Mouse (Mus musculus) lung, postnatal 36 days (tissue): ENCODE results near the gene Timm13.

Experiments
- DNase-seq: peaks from one replicate; pipeline ENCODE4 v3.0.0; 2022; ENCODE audit warnings: mixed read lengths

The Timm13 gene

DNA sequence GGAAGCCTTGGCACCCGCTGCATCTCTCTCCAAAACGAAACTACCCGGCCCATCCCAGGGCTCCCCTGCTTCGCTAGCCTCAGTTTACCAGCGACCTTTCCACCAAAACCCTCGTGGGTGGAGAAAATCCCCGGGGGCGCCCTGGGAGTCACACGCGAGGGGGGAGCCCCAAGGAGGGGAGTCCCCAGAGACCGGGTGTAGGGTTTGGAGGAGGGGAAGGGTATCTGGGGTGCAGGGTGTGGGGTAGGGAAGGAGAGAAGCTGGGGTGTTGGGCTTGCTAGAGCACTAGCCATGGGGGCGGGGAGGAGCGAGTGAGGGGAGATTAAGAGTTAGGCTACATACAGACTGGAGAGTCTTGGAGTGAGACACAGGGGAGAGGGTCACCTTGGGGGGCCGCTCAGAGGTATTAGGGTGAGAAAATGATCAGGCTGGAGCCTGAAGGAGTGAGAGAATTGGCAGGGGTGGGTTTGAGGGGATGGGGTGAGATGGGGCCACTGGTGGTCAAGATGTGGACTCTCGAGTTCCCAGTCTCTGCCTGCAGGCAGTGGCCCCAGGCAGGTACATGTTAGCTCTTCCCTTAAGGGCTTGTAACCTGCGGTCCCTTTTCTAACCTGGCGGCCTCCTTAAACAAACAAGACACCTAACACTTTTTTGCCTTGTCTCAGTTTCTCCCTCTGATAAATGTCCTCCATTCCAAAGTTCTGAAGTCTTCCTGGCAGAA, 32.1 kb upstream of the Timm13 start:
- DNase-seq: peak; percentile 37

DNA sequence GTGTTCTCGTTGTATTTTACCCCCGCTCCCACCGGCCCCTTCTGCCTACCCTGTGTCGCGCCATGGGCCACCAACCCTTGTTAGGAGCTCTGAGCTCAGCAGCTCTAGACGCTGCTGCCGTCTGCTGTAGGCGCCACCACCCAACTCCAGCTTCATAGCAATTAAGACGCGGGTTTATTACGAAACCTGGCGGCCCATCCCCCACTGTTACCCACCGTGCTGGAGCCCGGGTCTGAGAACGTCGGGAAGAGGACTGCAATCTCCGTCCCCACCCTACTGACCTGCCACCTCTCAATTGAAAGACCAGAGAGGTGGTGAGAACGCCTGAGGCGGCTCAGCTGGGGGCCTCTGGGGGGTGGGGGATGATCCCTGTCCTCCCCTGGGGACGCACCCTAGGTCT, 31.4 kb upstream of the Timm13 start:
- DNase-seq: peak; percentile 68

DNA sequence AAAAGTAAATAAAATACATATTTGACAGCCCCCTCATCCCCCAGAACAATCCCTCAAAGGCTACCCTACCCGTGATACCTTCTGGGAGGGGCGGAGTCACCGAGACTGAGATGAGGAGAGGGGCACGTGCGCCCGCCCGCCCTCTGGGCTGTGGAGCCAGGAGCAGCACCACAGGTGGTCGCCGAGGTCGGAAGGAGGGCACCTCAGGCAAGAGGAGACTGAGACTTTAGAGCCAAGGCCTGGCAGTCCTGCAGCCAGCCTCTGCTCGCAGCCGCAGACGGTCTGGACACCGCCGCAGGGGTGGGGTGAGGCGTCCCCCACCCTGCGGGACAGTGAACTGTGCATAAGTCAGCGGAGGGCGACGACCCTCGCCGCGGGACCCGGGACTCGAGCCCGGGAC, 30.9 kb upstream of the Timm13 start:
- DNase-seq: no peak

DNA sequence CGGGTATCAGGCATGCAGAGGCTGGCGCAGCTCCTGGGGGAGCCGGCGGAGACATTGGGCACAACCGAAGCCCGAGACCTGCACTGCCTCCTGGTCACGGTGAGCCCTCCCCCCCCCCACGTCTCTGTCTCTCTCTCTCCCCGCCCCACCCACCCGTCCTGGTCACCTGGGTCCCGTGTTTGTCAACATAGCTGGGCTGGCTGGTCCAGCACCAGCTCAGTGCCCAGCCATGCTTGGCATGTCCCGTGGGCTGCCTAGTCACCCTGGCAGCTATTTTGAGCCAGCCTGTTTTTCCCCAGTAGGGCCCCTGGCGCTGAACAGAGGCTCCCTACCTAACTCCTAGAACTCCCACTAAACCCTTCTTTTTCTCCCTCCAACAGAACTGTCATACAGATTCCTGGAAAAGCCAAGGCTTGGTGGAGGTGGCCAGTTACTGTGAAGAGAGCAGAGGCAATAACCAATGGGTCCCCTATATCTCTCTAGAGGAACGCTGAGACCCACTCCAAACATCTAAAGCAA, 30.4 kb upstream of the Timm13 start:
- peak; percentile 42 for DNase-seq

DNA sequence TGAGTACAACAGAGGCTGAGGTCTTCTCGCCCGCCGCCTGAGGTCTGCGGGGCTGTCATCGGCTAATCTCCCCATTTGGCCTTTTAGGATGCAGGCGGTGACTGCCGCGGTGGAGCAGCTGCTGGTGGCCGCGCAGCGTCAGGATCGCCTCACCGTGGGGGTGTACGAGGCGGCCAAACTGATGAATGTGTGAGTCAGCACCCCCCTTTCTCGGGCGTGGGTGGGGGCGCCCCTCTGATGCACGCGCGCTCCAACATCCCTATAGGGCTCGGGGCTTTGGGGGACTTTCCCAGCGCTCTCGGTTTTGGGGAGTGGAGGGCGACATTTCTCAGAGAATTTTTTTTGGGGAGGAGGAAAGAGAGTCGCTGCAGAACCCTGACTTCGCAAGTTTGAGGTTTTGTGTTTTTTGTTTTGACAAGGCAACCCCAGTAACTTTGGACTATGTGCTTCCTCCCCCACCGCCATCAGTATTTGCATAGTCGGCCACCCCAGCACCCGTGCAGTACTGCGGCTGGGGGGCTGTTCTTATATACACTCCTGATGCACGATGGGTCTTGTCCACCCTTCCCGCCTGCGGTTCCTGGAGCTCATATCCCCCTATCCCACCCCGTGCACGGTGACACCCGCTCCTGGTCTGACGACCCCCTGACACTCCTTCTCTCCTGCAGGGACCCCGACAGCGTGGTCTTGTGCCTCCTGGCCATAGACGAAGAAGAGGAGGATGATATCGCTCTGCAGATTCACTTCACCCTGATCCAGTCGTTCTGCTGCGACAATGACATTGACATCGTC, 29.8 kb upstream of the Timm13 start:
- DNase-seq: peak; percentile 47

DNA sequence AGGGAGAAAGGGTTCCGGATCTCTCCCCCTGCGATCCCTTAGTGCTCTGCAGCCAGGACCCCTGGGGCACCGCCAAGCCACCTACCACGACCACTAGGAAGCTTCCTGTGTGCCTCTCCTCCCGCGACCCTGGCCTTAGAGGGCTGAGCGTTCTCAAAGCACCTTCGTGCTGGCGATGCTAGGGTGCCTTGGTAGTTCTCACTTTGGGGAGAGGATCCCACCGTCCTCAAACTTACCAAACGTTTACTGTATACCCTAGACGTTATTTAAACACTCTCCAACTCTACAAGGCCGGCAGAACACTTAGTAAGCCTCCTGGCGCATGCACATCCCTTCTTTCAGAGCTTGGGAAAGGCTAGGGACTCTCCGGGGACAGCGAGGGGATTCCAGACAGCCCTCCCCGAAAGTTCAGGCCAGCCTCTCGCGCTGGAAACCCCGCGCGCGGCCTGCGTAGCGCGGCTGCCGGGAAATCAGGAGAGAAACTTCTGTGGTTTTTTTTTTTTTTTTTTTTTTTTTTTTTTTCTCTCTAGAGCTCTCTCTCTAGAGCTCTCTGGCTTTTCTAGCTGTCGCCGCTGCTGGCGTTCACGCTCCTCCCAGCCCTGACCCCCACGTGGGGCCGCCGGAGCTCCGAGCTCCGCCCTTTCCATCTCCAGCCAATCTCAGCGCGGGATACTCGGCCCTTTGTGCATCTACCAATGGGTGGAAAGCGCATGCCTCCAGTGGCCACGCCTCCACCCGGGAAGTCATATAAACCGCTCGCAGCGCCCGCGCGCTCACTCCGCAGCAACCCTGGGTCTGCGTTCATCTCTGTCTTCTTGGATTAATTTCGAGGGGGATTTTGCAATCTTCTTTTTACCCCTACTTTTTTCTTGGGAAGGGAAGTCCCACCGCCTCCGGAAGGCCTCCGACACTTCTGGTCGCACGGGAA, 28.8 kb upstream of the Timm13 start, which contains the start of gene Gadd45b:
TSS of gene Gadd45b (plus strand) at position 775 of the 928 bp plus-strand sequence.
- peak; percentile 99 for DNase-seq

DNA sequence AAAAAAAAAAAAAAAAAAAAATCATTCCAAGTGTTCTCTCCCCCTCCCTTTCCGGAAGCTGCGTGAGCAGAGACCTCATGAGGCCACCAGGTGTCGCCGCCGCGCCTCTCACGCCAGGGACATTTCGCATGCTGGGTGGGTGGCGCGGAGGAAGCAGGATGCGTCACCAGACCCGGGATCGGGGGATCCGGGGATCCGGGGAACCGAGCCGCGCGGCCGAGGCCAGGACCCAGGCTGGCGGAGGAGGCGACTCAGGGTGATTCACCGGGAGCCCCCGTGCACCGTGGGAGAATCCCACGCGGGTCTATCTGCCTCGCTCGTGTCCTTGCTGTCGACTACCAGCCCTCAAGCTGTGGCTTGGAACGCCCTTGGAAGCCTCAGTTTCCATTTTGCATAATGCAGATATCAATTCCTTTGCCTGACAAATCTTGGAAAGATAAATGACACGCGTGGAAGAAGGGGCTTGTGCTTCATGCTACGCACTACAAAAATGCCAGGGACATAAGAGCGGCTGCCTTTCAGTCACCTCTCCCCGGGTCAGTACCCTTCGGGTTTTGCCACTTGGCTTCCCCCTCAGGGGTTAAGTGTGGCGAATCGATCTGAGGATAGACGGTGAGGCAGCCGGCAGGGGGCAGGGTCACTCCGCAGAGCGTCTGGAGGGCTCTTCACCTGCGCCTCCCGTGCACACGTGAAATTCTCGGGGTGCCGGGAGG, 28.0 kb upstream of the Timm13 start:
- DNase-seq: peak; percentile 96

DNA sequence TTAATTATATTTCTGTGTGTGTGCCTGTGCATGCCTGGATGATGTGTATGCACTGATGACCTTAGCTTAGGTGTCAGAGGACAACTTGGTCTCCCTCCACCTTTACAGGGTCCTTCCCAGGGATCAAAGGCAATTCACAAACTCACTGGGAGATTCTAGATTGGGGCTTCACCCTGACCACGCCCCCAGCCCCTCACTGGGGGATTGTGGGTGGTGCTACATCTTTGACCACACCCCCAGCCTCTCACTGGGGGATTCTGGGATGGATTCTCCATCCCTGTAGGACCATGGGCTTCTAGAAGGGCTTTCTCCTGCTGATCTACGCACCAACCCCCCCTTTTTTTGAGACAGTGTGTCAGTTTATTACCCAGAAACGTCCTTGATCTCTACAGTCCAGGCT, 24.7 kb upstream of the Timm13 start:
- DNase-seq: no peak

DNA sequence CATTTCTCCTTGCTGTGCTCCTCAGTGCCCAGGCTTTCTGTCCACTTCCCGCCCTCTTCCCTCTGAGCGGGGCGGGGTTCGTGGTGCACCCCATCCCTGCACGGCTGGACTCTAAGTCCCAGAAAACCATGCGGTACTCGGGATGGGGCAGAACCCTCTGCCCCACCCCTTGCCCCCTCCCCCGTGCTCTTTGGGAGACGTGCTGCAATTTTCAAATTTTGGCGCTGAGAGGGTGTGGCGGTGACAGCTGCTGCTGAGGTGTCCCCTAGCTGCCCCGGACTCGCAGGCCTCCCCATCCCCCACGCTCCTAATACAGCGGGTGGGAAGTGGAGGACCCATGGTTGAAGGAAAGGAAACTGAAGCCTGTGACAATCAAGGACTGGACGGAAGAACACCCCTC, 21.2 kb upstream of the Timm13 start:
- DNase-seq: peak; percentile 70

DNA sequence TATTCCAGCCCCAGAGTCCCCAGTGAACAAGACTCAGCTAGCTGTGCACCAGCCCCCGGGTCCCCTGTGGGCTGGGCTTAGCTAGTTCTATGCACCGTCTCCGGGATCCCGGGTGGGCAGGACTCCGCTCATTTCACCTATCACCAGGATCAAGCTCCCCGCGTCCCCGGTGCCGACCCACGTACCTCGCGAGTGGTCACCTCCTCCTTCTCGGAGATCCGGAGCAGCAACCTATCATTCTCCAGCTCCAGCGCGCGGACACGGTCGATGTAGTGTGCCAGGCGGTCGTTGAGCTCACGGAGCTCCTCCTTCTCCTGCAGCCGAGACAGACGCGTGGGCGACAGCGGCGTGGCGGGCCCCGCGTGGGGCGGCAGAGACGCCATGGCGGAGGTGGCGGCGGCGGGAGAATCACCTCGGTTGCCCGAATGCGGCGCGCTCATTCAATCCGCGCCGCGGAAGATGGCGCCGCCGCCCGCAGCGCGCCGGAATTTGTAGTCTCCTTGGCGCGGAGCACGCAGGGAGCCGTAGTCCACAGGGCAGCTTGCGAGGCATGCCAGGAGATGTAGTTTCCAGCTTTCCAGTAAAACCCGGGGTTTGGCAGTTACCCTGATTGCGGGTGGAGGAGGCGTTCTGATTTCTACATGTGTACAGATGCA, 17.1 kb upstream of the Timm13 start, which contains the start of gene Lmnb2:
TSS of gene Lmnb2 (minus strand) at position 467 of the 656 bp plus-strand sequence.
- peak; percentile 77 for DNase-seq

DNA sequence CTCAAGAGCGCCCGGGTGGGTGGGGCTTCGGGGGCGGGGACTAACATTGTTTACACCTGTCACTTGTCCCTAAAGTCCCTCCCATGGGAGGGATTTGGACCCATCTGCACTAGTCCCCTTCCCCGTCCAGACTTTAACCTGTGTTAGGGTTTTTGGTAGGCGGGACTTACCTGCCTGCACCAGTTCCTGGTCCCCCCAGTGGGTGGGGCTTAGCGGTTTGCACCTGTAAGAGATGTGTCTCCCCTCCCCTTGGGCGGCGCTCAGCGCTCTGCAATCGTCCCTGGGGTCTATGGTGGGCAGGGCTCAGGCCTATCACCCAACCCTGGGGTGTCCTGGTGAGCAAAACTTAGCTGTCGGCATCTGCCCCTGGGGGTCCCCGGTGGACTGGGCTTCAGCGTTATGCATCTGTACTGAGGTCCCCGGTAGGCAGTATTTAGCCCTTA, 16.6 kb upstream of the Timm13 start:
- DNase-seq: peak; percentile 40

DNA sequence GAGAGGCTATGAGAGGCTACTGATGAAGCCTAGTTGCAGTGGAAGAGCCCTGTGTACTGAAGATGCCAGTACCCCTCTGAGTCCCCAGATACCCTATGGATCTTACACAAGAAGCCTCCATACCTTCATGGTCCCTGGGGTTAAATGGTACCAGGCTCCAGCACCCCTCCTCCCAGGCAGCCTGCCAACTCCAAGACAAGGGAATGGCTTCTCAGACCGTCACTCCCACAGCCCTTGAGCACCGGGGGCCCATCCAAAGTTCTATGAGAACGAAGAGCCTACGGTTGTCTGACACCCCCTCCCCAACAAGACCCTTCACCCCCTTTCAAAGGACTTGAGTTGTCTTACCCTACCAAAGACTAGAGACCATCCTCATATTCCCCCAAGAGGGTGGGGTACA, 15.0 kb upstream of the Timm13 start:
- no peak for DNase-seq

DNA sequence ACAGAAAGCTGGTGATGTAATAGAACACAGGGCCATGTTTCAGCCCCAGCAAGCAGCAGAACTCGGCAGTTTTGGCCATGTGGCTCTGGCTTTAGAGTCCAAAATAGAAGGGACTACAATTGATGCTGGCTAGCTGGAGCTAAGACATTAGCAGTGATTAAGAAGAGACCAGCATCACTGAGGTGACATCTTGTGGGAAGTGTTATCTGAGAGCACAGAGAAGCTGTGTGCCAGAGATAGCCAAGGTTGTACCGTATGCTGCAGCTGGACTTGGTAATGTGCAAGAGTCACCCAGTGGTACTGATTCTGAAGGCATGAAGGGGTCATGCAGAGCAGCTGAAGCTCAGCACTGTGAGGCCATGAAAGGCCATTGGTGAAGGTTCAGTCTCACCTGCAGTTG, 14.5 kb upstream of the Timm13 start:
- DNase-seq: no peak

DNA sequence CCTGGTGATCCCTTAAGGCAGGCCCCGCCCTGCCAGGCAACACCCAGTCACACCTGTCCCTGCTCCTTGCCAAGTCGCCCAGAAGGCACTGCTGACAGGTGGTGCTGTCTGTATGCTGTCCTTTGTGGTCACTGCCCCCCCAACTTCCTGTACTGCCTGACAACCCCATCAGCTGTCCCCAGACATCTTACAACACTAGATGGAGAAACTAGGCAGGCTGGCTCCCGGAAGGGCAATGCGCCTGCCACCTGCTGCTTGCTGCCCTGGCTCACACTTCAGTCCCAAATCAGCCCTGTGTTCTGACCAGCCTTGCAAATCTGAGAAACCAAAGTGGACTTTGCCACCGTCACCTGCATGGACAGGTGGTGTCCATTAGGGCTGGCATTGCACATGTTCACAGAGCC, 13.5 kb upstream of the Timm13 start:
- peak; percentile 12 for DNase-seq

DNA sequence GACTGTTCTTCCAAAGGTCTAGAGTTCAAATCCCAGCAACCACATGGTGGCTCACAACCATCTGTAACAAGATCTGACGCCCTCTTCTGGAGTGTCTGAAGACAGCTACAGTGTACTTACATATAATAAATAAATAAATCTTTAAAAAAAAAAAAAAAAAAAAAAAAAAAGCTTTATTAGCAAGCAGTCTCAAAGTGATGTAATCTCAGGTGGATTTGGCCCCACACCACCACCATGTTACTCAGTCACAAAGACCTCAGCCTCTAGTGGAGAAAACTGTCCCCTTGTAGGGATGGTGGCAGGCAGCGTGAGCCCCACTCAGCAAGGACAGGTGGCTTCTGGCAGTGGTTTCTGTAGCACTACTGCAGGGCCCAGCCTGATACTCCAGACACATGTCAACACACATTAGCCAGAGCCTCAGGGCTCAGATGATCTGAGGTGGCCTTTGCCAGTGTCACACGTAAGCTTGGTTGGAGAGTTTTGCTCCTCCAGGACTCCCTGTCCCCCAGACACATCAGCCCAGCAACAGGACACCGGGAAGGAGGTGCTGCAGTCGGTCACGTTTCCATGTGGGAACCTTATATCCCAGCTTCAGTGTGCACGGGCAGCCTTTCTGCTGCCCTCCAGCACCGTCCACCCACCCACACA, 12.7 kb upstream of the Timm13 start:
- DNase-seq: no peak

DNA sequence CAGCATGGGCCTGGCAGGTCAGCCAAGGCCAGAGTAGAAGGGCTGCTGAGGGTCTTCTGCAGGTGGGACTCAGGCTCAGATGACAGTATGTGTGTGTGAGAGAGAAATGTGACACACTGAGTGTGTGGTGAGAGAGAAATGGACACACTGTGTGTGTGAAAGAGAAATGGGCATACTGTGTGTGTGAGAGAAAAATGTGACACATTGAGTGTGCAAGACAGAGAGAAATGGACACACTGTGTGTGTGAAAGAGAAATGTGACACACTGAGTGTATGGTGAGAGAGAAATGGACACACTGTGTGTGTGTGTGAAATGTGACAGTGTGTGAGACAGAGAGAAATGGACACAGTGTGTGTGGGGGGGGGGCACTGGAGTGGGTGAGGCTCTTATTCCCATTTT, 11.1 kb upstream of the Timm13 start:
- DNase-seq: no peak

DNA sequence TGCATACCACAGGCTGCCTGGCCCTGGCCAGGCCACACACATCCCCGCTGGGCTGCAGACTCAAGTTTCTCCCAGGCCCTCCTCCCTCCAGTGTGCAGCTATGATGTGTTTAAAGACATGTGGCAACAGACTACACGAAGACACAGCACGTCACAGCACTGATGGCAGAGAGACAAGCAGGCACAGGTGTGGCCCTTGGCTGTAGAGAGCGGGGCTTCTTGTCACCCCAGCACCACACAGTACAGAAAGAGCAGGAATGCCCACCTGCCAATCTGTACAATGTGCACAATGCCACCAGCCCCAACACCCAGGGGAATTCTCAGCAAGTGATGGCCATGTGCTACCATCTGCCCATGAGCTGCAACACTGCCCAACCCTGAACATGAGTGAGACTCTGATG, 10.6 kb upstream of the Timm13 start:
- DNase-seq: no peak

DNA sequence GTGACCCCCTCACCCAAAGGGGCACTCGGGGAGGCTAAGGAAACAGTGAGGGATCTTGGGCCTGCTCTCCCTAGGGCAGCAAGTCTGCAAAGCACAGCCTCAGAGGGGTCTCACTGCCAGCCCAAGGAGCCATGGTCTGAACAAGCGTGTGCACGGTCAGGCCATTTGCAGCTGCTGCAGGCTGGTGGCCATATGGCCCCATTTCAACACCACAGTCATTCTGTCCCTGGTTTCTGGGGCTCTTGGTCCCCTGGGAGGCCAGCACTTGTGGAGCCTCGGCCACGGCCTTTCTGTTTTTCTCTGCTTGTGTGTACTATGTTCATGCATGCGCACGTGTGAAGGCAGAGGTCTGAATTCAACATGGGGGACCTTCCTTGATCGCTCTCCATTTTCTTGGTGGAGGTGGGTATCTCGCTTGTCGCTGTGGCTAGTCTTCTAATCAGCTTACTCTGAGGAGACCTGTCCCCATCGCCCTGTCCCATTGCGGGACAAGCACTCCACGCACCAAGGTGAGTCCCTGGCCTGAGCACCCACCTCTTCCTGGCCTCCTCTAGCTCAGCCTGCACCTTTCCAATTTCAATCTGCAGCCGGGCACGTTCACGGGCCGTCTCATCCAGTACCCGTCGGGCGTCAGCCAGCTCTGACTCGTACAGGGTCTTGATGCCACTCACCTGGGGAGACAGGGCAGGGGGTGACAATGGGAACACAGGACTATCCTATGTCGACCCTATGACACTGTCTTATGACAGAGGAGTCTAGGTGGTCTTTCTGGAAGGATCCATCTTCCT, 8.8 kb upstream of the Timm13 start:
- DNase-seq: no peak

DNA sequence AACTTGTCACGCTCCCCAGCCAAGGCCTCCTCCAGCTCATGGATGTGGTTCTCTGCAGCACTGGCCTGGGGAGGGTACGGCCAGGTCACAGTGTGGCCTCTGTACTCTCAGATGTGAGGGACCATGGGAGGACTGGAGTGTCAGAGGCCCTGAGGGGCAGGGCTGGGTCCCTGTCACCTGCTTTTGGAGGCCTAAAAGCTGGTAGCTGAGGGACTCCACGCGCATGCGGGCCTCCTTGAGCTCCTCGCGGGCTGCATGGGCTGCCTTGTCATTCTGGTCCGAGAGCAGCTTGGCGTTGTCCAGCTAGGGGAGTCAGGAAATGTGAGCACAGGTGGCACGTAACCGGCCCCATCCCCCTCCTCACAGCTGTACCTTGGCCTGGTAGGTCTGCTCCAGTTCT, 3.9 kb upstream of the Timm13 start:
- no peak for DNase-seq

DNA sequence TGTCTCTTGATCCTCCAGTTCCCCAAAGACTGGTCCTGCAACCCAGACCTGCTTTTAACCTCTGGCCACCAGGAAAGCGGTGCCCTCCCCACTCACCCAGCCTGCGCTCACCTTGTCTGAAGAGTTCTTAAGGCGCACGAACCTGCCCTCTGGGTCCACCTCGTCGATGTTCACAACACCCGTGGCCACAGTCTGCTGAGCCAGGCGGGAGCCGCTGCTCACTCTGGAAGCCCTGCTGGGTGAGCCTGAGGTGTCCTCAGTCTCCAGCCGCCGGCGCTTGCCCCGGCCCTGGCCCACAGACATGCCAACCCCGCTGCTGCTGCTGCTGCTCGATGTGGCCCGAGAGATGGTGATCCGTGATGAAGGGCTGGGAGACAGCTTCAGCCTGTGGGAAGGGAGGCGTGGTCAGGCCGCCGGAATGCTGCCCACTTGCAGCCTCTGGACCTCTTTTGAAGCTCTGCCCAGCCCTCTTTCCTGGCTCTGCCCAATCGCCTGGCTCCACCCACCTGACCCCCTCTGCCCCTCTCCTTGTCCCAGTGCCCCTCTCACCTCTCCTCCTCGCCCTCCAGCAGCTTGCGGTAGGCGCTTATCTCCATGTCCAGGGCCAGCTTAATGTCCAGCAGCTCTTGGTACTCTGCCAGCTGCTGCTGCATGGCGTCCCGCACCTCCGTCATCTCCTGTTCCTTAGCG, 3.4 kb upstream of the Timm13 start:
- peak; percentile 19 for DNase-seq
